Mouse (Mus musculus) kidney, adult 11 months (tissue): ENCODE results near the gene Prr19.
A peak's percentile ranks its signal among the peaks of the same experiment; 100 is the strongest.
"Not testable (repeated sequence)": the region's sequence is repeated elsewhere in the genome, so short reads cannot be mapped to it uniquely, and the experiment has no call there.

ENCODE experiments used
- DNase-seq: peaks from one replicate; pipeline ENCODE4 v3.0.0; 2022

Prr19 gene

GRCm38 (mm10) chr7:25323219-25323618 is 22.0 kb downstream of the Prr19 start:
- DNase-seq, result no peak

- DNase-seq, result not testable (repeated sequence)
Observed at GRCm38 (mm10) chr7:25325431-25325830, 24.2 kb downstream of the Prr19 start.

- DNase-seq, result no peak
Observed at GRCm38 (mm10) chr7:25326233-25326632, 25.0 kb downstream of the Prr19 start.

- peak; percentile 67 for DNase-seq
Observed at GRCm38 (mm10) chr7:25333596-25334307, 32.5 kb downstream of the Prr19 start.

GRCm38 (mm10) chr7:25334472-25334871 is 33.3 kb downstream of the Prr19 start:
- DNase-seq, result no peak

GRCm38 (mm10) chr7:25339329-25339728 is 38.1 kb downstream of the Prr19 start:
- DNase-seq, result no peak

- no peak for DNase-seq
Observed at GRCm38 (mm10) chr7:25341000-25341784, 40.0 kb downstream of the Prr19 start.

GRCm38 (mm10) chr7:25348861-25349260 is 47.6 kb downstream of the Prr19 start:
- peak; percentile 34 for DNase-seq
